Mouse (Mus musculus) myocyte (in vitro differentiated cells): ENCODE results near the gene Clip1. TPM values are rescaled to one million over a fixed set of nuclear protein-coding genes. Genes with fewer than 3 reads are reported as not detected.

Source experiments
- H3K27me3 ChIP-seq: one replicate; pipeline ENCODE4 v1.6.1; 2011; ENCODE audit not compliant: control insufficient read depth, insufficient read depth, insufficient read length
- H3K36me3 ChIP-seq: one replicate; pipeline ENCODE4 v1.6.1; 2011; ENCODE audit not compliant: control insufficient read depth, insufficient read depth
- H3K4me2 ChIP-seq: one replicate; pipeline ENCODE4 v1.6.1; 2011; ENCODE audit warnings: low read depth, control low read depth
- H3K4me3 ChIP-seq: one replicate; pipeline ENCODE4 v1.5.1; 2011; ENCODE audit warnings: mild to moderate bottlenecking, control low read depth, moderate library complexity
- H3K79me2 ChIP-seq: one replicate; pipeline ENCODE4 v1.6.1; 2011; ENCODE audit not compliant: control insufficient read depth, insufficient read depth
- H3ac ChIP-seq: one replicate; pipeline ENCODE4 v1.6.1; 2011; ENCODE audit not compliant: control insufficient read depth, insufficient read length
- CEBPB ChIP-seq: IDR thresholded peaks from 2 replicates; pipeline ENCODE4 v1.6.1; 2011; ENCODE audit warnings: mild to moderate bottlenecking, moderate library complexity; ENCODE audit not compliant: poor library complexity, insufficient read depth, severe bottlenecking
- E2F4 ChIP-seq: IDR thresholded peaks from one replicate; pipeline ENCODE4 v1.6.1; 2011; ENCODE audit warnings: mild to moderate bottlenecking, control low read depth, moderate library complexity; ENCODE audit not compliant: insufficient read depth
- MAX ChIP-seq: IDR thresholded peaks from one replicate; pipeline ENCODE4 v1.6.1; 2011; ENCODE audit warnings: low read depth, mild to moderate bottlenecking, control low read depth
- MYOD1 ChIP-seq, 3 experiments: IDR thresholded peaks; one replicate each; pipeline ENCODE4 v1.6.1; 2011; ENCODE audit warnings: control low read depth in 2 of 3, low read depth in 2 of 3, mild to moderate bottlenecking in 2 of 3, moderate library complexity in 1 of 3; ENCODE audit not compliant: insufficient read length in 2 of 3, control insufficient read depth in 1 of 3
- MYOG ChIP-seq, 3 experiments: IDR thresholded peaks; one replicate each; pipeline ENCODE4 v1.6.1; 2011; ENCODE audit warnings: control low read depth in 2 of 3, low read depth in 2 of 3, mild to moderate bottlenecking in 2 of 3; ENCODE audit not compliant: insufficient read length in 2 of 3, control insufficient read depth in 1 of 3, insufficient read depth in 1 of 3
- POLR2A ChIP-seq: IDR thresholded peaks from one replicate; pipeline ENCODE4 v1.6.1; 2011; ENCODE audit warnings: low read depth, mild to moderate bottlenecking, control low read depth, moderate library complexity; ENCODE audit not compliant: insufficient read length
- POLR2AphosphoS2 ChIP-seq: IDR thresholded peaks from one replicate; pipeline ENCODE4 v1.6.1; 2011; ENCODE audit warnings: low read depth, control low read depth; ENCODE audit not compliant: insufficient read length
- REST ChIP-seq: IDR thresholded peaks from one replicate; pipeline ENCODE4 v1.6.1; 2011; ENCODE audit warnings: mild to moderate bottlenecking, control low read depth, moderate library complexity; ENCODE audit not compliant: insufficient read depth, insufficient read length
- SRF ChIP-seq: IDR thresholded peaks from one replicate; pipeline ENCODE4 v1.6.1; 2011; ENCODE audit warnings: low read depth; ENCODE audit not compliant: control insufficient read depth, insufficient read length
- TCF12 ChIP-seq: IDR thresholded peaks from one replicate; pipeline ENCODE4 v1.6.1; 2011; ENCODE audit warnings: mild to moderate bottlenecking, control low read depth; ENCODE audit not compliant: poor library complexity, insufficient read depth, severe bottlenecking
- TCF3 ChIP-seq: IDR thresholded peaks from one replicate; pipeline ENCODE4 v1.6.1; 2011; ENCODE audit warnings: low read depth, control low read depth; ENCODE audit not compliant: insufficient read length
- USF1 ChIP-seq: IDR thresholded peaks from one replicate; pipeline ENCODE4 v1.6.1; 2011; ENCODE audit warnings: low read depth, mild to moderate bottlenecking, control low read depth, moderate library complexity
- polyA plus RNA-seq: library from polyadenylated mRNA; unstranded; fragments of >200 nt; fragmentation: generic; extraction: Trizol; gene quantifications from one replicate; pipeline ENCODE4 v1.2.1, GENCODE M21; 2012; ENCODE audit warnings: missing spikeins

Clip1 gene
- polyA plus RNA-seq, 1 experiment: 17.5 TPM

DNA sequence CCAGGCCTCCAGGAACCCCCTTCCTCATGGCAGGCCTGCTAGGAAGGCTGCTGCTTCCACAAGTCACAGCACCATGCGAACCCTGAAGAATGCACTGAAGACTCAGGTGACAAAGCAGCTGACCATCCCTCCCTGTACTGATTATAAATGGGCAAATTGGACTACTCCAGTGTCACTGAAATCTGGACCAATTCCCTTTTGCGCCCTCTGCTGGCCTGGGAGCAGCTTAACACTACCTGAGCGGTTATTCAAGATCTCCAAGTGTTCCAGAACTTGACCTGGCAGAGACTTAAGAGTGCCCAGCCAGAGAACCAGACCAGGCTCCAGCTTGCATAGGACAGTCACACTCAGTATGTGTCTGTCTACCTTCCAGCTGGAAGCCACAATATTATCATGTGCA, 14.8 kb upstream of the Clip1 start:
- Histone ChIP-seq H3K36me3 (peaks cover 32% of the 10 kb centered on the region), H3K4me3 (no peak overlapping the region), H3K27me3 (no peaks in the 10 kb centered on the region), H3K79me2 (no peaks in the 10 kb centered on the region), H3K4me2 (no peak overlapping the region), H3ac (no peak overlapping the region)
- TF ChIP-seq USF1 (no peak), MYOD1 (IDR thresholded peaks at IDR 0.05; ENCODE audit: control insufficient read depth in 1 of 3, insufficient read length in 2 of 3, low read depth in 2 of 3) (no peak), E2F4 (no peak), MAX (no peak), TCF12 (no peak), POLR2A (no peak), TCF3 (no peak), REST (no peak), POLR2AphosphoS2 (no peak), SRF (no peak), MYOG (IDR thresholded peaks at IDR 0.05; ENCODE audit: control insufficient read depth in 1 of 3, insufficient read depth in 1 of 3, insufficient read length in 2 of 3, low read depth in 2 of 3) (no peak), CEBPB (no peak)

DNA sequence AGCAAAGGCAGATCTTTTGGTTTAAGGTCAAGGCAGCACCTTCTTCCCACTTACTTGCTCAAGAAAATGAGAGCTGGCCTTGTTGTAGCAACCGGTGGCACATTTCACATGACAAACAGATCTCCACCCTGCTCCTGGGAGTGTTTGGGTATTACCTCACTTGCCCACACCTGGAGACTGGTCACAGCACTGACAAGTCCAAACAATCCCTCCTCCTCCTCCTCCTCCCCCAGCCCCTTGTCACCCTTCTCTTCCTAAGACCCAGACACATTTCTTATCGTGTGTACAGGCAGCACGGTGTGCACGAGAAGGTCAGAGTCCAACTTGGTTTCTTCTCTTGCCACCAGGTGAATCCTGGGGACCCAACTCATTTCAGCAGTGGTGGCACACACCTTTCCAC, 12.5 kb upstream of the Clip1 start:
- no peaks in the 10 kb centered on the region for H3K27me3 ChIP-seq
- no peak overlapping the region for H3K4me3 ChIP-seq
- H3K36me3 ChIP-seq: peaks cover 18% of the 10 kb centered on the region
- no peak for TF ChIP-seq USF1
- TF ChIP-seq MAX: no peak
- no peak for TF ChIP-seq POLR2A
- TF ChIP-seq MYOG (IDR thresholded peaks at IDR 0.05; ENCODE audit: control insufficient read depth in 1 of 3, insufficient read depth in 1 of 3, insufficient read length in 2 of 3, low read depth in 2 of 3): no peak
- no peak for TF ChIP-seq TCF12
- no peak for TF ChIP-seq SRF
- TF ChIP-seq CEBPB: no peak
- no peak for TF ChIP-seq REST
- no peak for TF ChIP-seq TCF3
- TF ChIP-seq E2F4: no peak
- TF ChIP-seq POLR2AphosphoS2: no peak
- no peak for TF ChIP-seq MYOD1 (IDR thresholded peaks at IDR 0.05; ENCODE audit: control insufficient read depth in 1 of 3, insufficient read length in 2 of 3, low read depth in 2 of 3)
- no peaks in the 10 kb centered on the region for H3K79me2 ChIP-seq
- no peak overlapping the region for H3K4me2 ChIP-seq
- no peak overlapping the region for H3ac ChIP-seq

DNA sequence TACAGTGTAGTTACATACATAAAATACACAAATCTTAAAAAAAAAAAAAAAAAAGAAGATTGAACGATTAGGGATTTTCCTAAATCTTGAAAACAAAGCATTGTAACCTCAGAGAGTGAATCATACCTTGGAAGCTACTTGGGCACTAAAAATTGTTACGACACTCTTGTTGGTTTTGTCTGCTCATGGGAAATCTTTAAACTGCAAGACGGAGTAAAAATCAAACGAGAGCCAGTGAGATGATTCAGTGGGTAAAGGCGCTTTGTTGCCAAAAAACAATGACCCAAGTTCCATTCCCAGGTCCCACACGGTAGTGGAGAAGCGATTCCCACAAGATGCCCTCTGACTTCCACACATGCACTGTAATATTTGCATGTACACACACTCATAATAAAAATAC, 11.8 kb upstream of the Clip1 start:
- no peaks in the 10 kb centered on the region for H3K79me2 ChIP-seq
- no peak overlapping the region for H3ac ChIP-seq
- peak overlapping the region; percentile 32 for H3K4me2 ChIP-seq
- no peak overlapping the region for H3K4me3 ChIP-seq
- no peak for TF ChIP-seq POLR2AphosphoS2
- peak; percentile 62; the same call in 1 of the 2 replicates for TF ChIP-seq CEBPB
- H3K27me3 ChIP-seq: no peaks in the 10 kb centered on the region
- peaks cover 16% of the 10 kb centered on the region for H3K36me3 ChIP-seq

DNA sequence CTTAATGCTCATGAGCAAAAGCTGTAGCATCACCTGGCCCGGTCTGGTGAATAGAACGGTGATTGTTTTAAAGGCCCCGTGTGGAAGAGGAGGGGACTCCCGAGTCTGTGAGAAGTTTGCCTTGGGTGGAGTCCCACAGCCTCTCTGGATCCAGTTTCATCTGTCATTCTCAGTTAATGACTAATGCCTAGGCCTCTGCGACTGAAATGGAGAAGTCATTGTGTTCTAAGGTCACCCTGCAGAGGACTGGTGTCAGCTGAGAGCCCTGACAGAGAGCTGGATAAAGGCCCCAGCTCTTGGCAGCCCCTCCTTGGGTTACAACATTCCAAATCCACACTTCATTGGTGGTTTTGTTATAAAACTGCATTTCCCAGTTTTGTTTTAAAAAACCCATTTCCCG, 10.1 kb upstream of the Clip1 start:
- Histone ChIP-seq H3K4me2 (peak overlapping the region; percentile 62), H3ac (no peak overlapping the region), H3K27me3 (no peaks in the 10 kb centered on the region), H3K79me2 (no peaks in the 10 kb centered on the region), H3K4me3 (no peak overlapping the region), H3K36me3 (peaks cover 6% of the 10 kb centered on the region)
- TF ChIP-seq USF1 (no peak), CEBPB (no peak), TCF12 (no peak), E2F4 (no peak), REST (no peak), POLR2A (no peak), POLR2AphosphoS2 (no peak), MYOD1 (IDR thresholded peaks at IDR 0.05; ENCODE audit: control insufficient read depth in 1 of 3, insufficient read length in 2 of 3, low read depth in 2 of 3) (no peak), MYOG (IDR thresholded peaks at IDR 0.05; ENCODE audit: control insufficient read depth in 1 of 3, insufficient read depth in 1 of 3, insufficient read length in 2 of 3, low read depth in 2 of 3) (no peak), MAX (no peak), SRF (no peak)

DNA sequence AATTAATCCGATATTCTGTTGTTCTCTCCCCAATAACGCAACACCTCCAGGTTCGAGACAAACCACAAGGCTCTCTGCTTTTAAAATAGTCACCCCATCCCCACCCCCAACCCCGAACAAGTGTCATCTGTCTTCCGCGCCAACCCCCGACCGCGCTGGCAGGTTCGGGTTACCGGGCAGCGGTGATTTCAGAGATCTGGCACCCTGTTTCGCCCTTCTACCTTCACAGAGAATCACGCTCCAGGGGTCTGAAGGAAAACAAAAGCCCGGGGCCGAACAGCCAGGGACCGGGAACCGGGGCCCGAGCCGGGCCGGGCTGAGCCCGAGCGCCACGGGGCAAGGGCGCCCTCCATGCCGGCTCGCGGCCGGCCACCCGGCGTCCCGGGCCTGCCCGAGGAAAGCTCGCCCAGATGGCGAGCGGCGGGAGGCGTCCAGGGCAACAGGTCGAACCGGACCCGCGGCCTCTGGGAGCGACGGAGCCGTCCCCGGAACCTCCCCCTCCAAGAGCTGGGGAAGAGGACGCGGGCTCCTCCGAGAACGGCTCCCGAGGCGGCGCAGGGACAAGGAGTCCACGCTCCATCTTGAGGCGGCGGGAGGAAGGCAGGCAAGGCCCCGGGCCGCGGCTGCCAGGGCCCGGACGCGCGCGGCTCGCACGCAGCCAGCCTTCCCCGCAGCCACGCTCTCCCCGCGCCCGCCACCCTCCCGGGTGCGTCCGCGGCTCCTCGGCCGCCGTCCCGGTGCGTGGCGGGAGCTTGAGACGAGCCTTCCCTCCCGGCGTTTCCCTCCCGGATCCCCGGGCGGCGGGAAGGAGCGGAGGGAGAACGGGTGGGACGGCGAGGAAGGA, 819 bp downstream of the Clip1 start:
- Histone ChIP-seq H3K4me3 (peak overlapping the region; percentile 50), H3K36me3 (no peaks in the 10 kb centered on the region), H3K79me2 (peaks cover 36% of the 10 kb centered on the region), H3K27me3 (no peaks in the 10 kb centered on the region), H3ac (peak overlapping the region; percentile 64), H3K4me2 (peak overlapping the region; percentile 100)
- peak in 1 of 3 experiments; percentile 17 for TF ChIP-seq MYOD1 (IDR thresholded peaks at IDR 0.05; ENCODE audit: control insufficient read depth in 1 of 3, insufficient read length in 2 of 3, low read depth in 2 of 3)
- peak; percentile 21 for TF ChIP-seq POLR2AphosphoS2
- peak; percentile 9 for TF ChIP-seq POLR2A
- no peak for TF ChIP-seq MYOG (IDR thresholded peaks at IDR 0.05; ENCODE audit: control insufficient read depth in 1 of 3, insufficient read depth in 1 of 3, insufficient read length in 2 of 3, low read depth in 2 of 3)
